Mouse (Mus musculus): ENCODE data around the gene Eln. TPM values are rescaled to one million over a fixed set of nuclear protein-coding genes. Genes with fewer than 3 reads are reported as not detected.

Eln gene
- polyA plus RNA-seq, 1 experiment from 2014 or later = 188 TPM

DNA sequence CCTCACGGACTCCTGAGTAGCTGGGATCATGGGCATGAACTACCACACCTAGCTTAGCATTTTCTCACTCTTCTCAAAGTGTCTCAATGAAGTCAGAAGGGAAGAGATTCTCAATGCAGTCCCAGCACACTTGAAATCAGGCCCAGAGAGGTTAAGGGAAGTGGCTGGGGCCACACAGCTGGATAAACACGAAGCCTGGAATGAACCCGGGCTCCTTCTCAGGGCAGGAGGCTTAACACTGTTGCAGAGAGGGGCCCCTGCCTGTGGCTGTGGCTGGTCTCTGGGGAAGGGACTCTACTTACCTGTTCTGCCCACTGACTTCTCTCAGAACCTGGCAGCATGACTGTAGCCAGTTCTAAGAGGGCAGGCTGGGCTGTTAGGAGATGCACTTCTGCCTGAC is 7.2 kb downstream of the Eln start:
- 57% methylated on average over 3 of the region's 3 CpGs for WGBS
- no peak overlapping the region for H3K4me3 ChIP-seq (ENCODE audit: low read depth, low read length)
- H3K9me3 ChIP-seq (ENCODE audit: control insufficient read depth, low read length) = no peaks in the 10 kb centered on the region
- H3K27me3 ChIP-seq (replicated peaks; ENCODE audit: control insufficient read depth, insufficient read depth, low read length) = no peaks in the 10 kb centered on the region
- H3K27ac ChIP-seq (replicated peaks; ENCODE audit: low read depth, low read length) = no peak overlapping the region
- no peak overlapping the region for H3K4me2 ChIP-seq (ENCODE audit: low read depth, low read length)
- H3K4me1 ChIP-seq (ENCODE audit: control insufficient read depth, insufficient read depth, low read length) = peaks cover 32% of the 10 kb centered on the region
- ATAC-seq (ENCODE audit: low read depth) = no peak
- no peak overlapping the region for H3K9ac ChIP-seq (ENCODE audit: low read depth, low read length)
- no peak for DNase-seq (ENCODE audit: low spot score)
- peaks cover 23% of the 10 kb centered on the region for H3K36me3 ChIP-seq (ENCODE audit: control insufficient read depth, insufficient read depth, low read length)

DNA sequence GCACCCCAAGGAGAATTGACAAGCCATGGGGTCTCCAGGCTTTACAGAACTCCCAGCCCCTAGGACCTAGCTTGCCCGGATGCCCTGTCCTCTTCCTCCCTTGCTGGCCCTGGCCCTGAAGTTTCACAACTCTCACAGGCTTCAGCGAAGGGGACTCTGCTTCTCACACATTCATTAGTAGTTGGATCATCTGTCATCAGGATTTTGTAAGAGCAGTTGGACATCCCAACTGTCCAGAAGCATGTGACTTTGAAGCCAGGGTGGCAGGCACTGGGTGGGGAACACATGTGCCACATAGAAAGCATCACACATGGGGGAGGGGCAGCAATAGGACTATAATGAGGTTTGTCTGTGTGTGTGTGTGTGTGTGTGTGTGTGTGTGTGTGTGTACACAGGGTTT is 12.2 kb downstream of the Eln start:
- H3K36me3 ChIP-seq (ENCODE audit: control insufficient read depth, insufficient read depth, low read length) = peaks cover 38% of the 10 kb centered on the region
- no peak overlapping the region for H3K4me3 ChIP-seq (ENCODE audit: low read depth, low read length)
- H3K9me3 ChIP-seq (ENCODE audit: control insufficient read depth, low read length) = no peaks in the 10 kb centered on the region
- H3K9ac ChIP-seq (ENCODE audit: low read depth, low read length) = no peak overlapping the region
- H3K27ac ChIP-seq (replicated peaks; ENCODE audit: low read depth, low read length) = no peak overlapping the region
- H3K4me1 ChIP-seq (ENCODE audit: control insufficient read depth, insufficient read depth, low read length) = no peaks in the 10 kb centered on the region
- DNase-seq (ENCODE audit: low spot score) = no peak
- 75% methylated on average over 2 of the region's 2 CpGs for WGBS
- ATAC-seq (ENCODE audit: low read depth) = no peak
- no peaks in the 10 kb centered on the region for H3K27me3 ChIP-seq (replicated peaks; ENCODE audit: control insufficient read depth, insufficient read depth, low read length)
- no peak overlapping the region for H3K4me2 ChIP-seq (ENCODE audit: low read depth, low read length)

DNA sequence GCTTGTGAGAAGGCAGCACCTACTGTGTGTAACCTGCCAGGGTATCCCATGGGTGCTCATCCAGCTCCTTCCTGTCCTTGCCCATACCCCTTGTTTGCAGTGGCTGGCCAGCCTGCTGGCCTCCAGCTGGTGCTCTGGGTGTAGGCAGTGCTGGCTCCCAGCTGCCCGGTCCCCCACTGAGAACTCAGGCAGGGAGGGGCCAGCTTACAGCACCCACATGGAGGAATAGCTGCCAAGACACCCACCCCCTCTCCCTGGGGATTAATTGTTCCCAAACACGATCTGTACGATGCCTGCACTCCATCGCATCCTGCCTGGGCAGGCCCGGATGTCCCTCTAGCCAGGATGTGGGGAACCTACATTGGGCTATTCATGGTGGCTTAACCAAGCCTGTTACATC is 13.1 kb downstream of the Eln start:
- Histone ChIP-seq H3K27me3 (replicated peaks; ENCODE audit: control insufficient read depth, insufficient read depth, low read length) (no peaks in the 10 kb centered on the region), H3K9ac (ENCODE audit: low read depth, low read length) (no peak overlapping the region), H3K27ac (replicated peaks; ENCODE audit: low read depth, low read length) (no peak overlapping the region), H3K4me3 (ENCODE audit: low read depth, low read length) (no peak overlapping the region), H3K9me3 (ENCODE audit: control insufficient read depth, low read length) (no peaks in the 10 kb centered on the region), H3K4me1 (ENCODE audit: control insufficient read depth, insufficient read depth, low read length) (no peaks in the 10 kb centered on the region), H3K4me2 (ENCODE audit: low read depth, low read length) (no peak overlapping the region), H3K36me3 (ENCODE audit: control insufficient read depth, insufficient read depth, low read length) (peaks cover 42% of the 10 kb centered on the region)
- ATAC-seq (ENCODE audit: low read depth) = 0 out of 2 replicates have a peak, but pooled peaks have one; percentile 27
- DNase-seq (ENCODE audit: low spot score) = no peak
- WGBS = 63% methylated on average over 5 of the region's 5 CpGs

DNA sequence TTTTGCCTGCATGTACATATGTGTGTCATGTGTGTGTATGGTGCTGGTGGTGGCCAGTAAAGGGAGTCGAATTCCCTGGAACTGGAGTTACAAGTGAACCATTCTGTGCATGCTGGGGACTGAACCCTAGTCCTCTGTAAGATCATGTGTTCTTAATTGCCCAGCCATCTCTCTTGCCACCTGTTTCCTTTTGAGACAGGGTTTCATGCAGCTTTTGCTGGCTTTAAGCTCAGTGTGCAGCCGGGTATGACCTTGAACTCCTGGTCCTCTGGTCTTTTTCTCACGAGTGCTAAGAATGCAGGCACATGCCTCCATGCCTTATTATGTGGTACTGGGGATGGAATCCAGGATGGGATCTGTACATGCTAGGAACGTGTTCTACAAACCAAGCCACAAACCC is 13.9 kb downstream of the Eln start:
- Histone ChIP-seq H3K27ac (replicated peaks; ENCODE audit: low read depth, low read length) (no peak overlapping the region), H3K27me3 (replicated peaks; ENCODE audit: control insufficient read depth, insufficient read depth, low read length) (no peaks in the 10 kb centered on the region), H3K9me3 (ENCODE audit: control insufficient read depth, low read length) (no peaks in the 10 kb centered on the region), H3K4me3 (ENCODE audit: low read depth, low read length) (no peak overlapping the region), H3K4me1 (ENCODE audit: control insufficient read depth, insufficient read depth, low read length) (no peaks in the 10 kb centered on the region), H3K36me3 (ENCODE audit: control insufficient read depth, insufficient read depth, low read length) (peaks cover 49% of the 10 kb centered on the region), H3K9ac (ENCODE audit: low read depth, low read length) (no peak overlapping the region), H3K4me2 (ENCODE audit: low read depth, low read length) (no peak overlapping the region)
- no peak for ATAC-seq (ENCODE audit: low read depth)
- no peak for DNase-seq (ENCODE audit: low spot score)
- 46% methylated on average over 4 of the region's 4 CpGs for WGBS

DNA sequence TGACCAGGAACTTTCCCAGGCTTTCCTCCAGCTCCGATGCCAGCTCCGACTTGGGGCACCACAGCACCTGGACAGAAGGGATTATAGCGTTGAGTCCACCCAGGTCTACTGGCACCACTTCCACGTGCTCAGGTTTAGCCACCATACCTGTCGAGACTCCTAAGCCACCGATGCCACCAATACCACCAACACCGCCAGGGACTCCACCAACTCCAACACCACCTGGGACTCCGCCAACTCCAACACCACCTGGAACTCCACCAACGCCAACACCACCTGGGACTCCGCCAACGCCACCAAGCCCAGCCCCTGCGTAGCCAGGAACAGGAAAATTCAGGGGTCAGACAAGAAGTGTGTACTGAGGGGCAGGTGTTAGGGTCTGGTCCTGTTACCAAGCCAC is 18.0 kb downstream of the Eln start:
- Histone ChIP-seq H3K36me3 (ENCODE audit: control insufficient read depth, insufficient read depth, low read length) (peaks cover 57% of the 10 kb centered on the region), H3K9ac (ENCODE audit: low read depth, low read length) (no peak overlapping the region), H3K9me3 (ENCODE audit: control insufficient read depth, low read length) (no peaks in the 10 kb centered on the region), H3K27ac (replicated peaks; ENCODE audit: low read depth, low read length) (no peak overlapping the region), H3K4me2 (ENCODE audit: low read depth, low read length) (no peak overlapping the region), H3K4me1 (ENCODE audit: control insufficient read depth, insufficient read depth, low read length) (no peaks in the 10 kb centered on the region), H3K4me3 (ENCODE audit: low read depth, low read length) (no peak overlapping the region), H3K27me3 (replicated peaks; ENCODE audit: control insufficient read depth, insufficient read depth, low read length) (no peaks in the 10 kb centered on the region)
- ATAC-seq (ENCODE audit: low read depth) (no peak), DNase-seq (ENCODE audit: low spot score) (no peak)
- 88% methylated on average over 12 of the region's 12 CpGs for WGBS

DNA sequence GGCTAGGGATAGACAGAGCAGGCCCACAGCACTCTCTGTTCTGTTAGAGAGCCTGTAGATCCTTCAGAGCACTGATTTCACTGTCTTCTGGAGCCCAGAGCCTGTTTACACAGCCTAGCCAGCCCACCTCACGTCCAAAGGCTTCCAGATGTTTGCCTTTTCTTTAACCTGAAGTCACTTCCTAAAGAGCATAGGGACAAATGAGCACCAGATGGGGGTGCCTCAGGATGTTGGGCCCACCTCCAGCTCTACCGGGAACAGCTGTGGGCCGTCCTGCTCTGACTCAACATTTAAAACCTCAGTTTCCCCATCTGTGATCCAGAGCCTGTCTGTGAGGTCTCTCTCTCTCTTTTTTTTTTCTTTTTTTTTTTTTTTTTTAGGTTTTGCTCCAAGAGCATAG is 18.6 kb downstream of the Eln start:
- Histone ChIP-seq H3K9ac (ENCODE audit: low read depth, low read length) (no peak overlapping the region), H3K36me3 (ENCODE audit: control insufficient read depth, insufficient read depth, low read length) (peaks cover 61% of the 10 kb centered on the region), H3K27me3 (replicated peaks; ENCODE audit: control insufficient read depth, insufficient read depth, low read length) (no peaks in the 10 kb centered on the region), H3K9me3 (ENCODE audit: control insufficient read depth, low read length) (no peaks in the 10 kb centered on the region), H3K27ac (replicated peaks; ENCODE audit: low read depth, low read length) (0 out of 2 replicates have a peak overlapping the region, but pooled peaks have one; percentile 22), H3K4me3 (ENCODE audit: low read depth, low read length) (no peak overlapping the region), H3K4me1 (ENCODE audit: control insufficient read depth, insufficient read depth, low read length) (no peaks in the 10 kb centered on the region), H3K4me2 (ENCODE audit: low read depth, low read length) (no peak overlapping the region)
- peak; percentile 76 for DNase-seq (ENCODE audit: low spot score)
- peak; percentile 45 for ATAC-seq (ENCODE audit: low read depth)
- WGBS = 21% methylated on average over 3 of the region's 3 CpGs

DNA sequence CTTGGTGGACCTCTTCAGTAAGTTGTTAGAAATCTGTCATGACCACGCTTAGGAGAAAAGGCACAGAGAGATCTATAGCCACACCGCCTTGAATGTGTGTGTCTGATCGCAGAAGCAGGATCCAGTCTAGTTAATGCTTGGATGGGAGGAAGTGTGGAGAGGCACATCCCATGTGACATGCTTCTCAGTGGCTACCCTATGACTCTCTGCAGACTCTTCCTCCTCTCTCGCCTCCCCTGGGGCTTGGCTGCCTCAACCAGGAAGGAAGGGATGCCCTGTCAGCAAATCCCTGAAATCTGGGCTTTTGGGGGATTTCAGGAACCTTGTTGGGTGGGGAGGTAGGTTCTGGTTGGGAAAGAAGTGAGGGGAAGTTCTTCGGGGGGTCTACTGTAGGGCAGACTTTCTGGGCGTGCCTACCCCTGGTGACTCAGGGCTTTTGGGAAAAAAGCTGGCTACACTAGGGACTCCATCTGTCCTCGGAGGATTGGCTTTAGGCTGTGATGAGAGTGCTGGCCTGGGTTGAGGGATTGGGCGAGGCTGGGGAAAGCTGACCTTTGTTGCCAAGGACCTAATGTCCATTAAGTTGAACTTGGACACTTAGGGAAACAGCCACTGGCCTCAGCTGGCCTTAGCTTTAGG is 20.0 kb downstream of the Eln start:
- no peaks in the 10 kb centered on the region for H3K9me3 ChIP-seq (ENCODE audit: control insufficient read depth, low read length)
- H3K9ac ChIP-seq (ENCODE audit: low read depth, low read length) = no peak overlapping the region
- no peak overlapping the region for H3K4me2 ChIP-seq (ENCODE audit: low read depth, low read length)
- H3K27me3 ChIP-seq (replicated peaks; ENCODE audit: control insufficient read depth, insufficient read depth, low read length) = no peaks in the 10 kb centered on the region
- no peaks in the 10 kb centered on the region for H3K4me1 ChIP-seq (ENCODE audit: control insufficient read depth, insufficient read depth, low read length)
- H3K27ac ChIP-seq (replicated peaks; ENCODE audit: low read depth, low read length) = no peak overlapping the region
- peaks cover 57% of the 10 kb centered on the region for H3K36me3 ChIP-seq (ENCODE audit: control insufficient read depth, insufficient read depth, low read length)
- no peak overlapping the region for H3K4me3 ChIP-seq (ENCODE audit: low read depth, low read length)
- no peak for ATAC-seq (ENCODE audit: low read depth)
- 80% methylated on average over 8 of the region's 8 CpGs for WGBS
- DNase-seq (ENCODE audit: low spot score) = no peak

DNA sequence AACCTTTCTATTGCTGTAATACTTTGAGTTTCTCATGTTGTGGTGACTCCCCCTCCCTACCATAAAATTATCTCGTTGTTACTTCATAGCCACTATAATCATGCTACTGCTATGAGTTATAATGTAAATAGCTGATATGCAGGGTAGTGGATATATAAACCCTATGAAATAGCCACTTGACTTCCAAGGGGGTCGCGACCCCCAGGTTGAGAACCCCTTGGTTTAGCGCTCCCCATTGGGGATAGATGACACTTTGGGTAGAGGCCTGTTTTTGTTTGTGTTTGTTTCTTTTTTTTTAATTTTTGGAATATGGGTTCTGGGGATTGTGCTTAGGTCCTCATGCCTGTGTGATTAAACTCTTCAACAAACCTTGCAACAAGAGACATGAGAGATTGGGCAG is 21.8 kb downstream of the Eln start:
- no peak overlapping the region for H3K27ac ChIP-seq (replicated peaks; ENCODE audit: low read depth, low read length)
- no peak overlapping the region for H3K4me3 ChIP-seq (ENCODE audit: low read depth, low read length)
- no peaks in the 10 kb centered on the region for H3K4me1 ChIP-seq (ENCODE audit: control insufficient read depth, insufficient read depth, low read length)
- peaks cover 44% of the 10 kb centered on the region for H3K36me3 ChIP-seq (ENCODE audit: control insufficient read depth, insufficient read depth, low read length)
- ATAC-seq (ENCODE audit: low read depth) (no peak), DNase-seq (ENCODE audit: low spot score) (no peak)
- H3K9ac ChIP-seq (ENCODE audit: low read depth, low read length) = no peak overlapping the region
- no peaks in the 10 kb centered on the region for H3K27me3 ChIP-seq (replicated peaks; ENCODE audit: control insufficient read depth, insufficient read depth, low read length)
- 65% methylated on average over 4 of the region's 4 CpGs for WGBS
- H3K4me2 ChIP-seq (ENCODE audit: low read depth, low read length) = no peak overlapping the region
- no peaks in the 10 kb centered on the region for H3K9me3 ChIP-seq (ENCODE audit: control insufficient read depth, low read length)

DNA sequence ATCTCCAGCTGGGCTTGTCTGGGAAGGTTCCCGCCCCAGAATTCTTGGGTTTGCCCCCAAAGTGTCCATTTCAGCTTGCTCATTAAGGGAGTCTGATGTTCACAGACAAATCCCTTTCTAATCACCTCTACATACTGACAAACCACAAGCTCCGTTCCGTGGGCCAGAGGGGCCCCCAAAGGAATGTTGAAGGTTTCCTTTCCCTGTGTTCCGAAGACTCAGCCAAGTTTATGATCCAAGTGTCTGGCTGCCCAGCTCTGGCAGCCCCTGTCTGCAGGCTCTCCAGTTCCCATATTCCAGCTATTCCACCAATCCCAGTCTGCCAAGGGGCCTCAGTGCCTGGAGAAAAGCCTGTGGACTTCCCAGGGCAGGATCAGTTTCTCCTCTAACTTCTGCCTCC is 27.1 kb downstream of the Eln start:
- 23% methylated on average over 4 of the region's 4 CpGs for WGBS
- DNase-seq (ENCODE audit: low spot score) (peak; percentile 80), ATAC-seq (ENCODE audit: low read depth) (peak; percentile 71)
- Histone ChIP-seq H3K27ac (replicated peaks; ENCODE audit: low read depth, low read length) (0 out of 2 replicates have a peak overlapping the region, but pooled peaks have one; percentile 11), H3K27me3 (replicated peaks; ENCODE audit: control insufficient read depth, insufficient read depth, low read length) (no peaks in the 10 kb centered on the region), H3K4me1 (ENCODE audit: control insufficient read depth, insufficient read depth, low read length) (no peaks in the 10 kb centered on the region), H3K9me3 (ENCODE audit: control insufficient read depth, low read length) (no peaks in the 10 kb centered on the region), H3K4me2 (ENCODE audit: low read depth, low read length) (no peak overlapping the region), H3K9ac (ENCODE audit: low read depth, low read length) (no peak overlapping the region), H3K36me3 (ENCODE audit: control insufficient read depth, insufficient read depth, low read length) (peaks cover 47% of the 10 kb centered on the region), H3K4me3 (ENCODE audit: low read depth, low read length) (no peak overlapping the region)
